Mouse (Mus musculus) forebrain, embryonic 15.5 days (tissue): ENCODE results near the gene Ccdc172. TPM values are rescaled to one million over a fixed set of nuclear protein-coding genes. Genes with fewer than 3 reads are reported as not detected.

Experiments used
- ATAC-seq: fragments of 200-750 bp; cut with Nextera tagmentation; replicated peaks from 2 replicates; pipeline ENCODE4 v1.8.0; 2017; ENCODE audit warnings: mild to moderate bottlenecking, moderate TSS enrichment, moderate library complexity
- H3K27ac ChIP-seq: fragments of 300-500 bp; sonication (generic); replicated peaks from 2 replicates; pipeline ENCODE4 v1.5.1; 2015; ENCODE audit warnings: mild to moderate bottlenecking, inconsistent platforms
- H3K27me3 ChIP-seq: fragments of 300-500 bp; sonication (generic); 2 replicates; pipeline ENCODE4 v1.6.1; 2015; ENCODE audit warnings: inconsistent platforms
- H3K36me3 ChIP-seq: fragments of 300-500 bp; sonication (generic); 2 replicates; pipeline ENCODE4 v1.6.1; 2015; ENCODE audit warnings: mild to moderate bottlenecking, inconsistent platforms
- H3K4me1 ChIP-seq: fragments of 300-500 bp; sonication (generic); 2 replicates; pipeline ENCODE4 v1.6.1; 2015; ENCODE audit warnings: inconsistent platforms
- H3K4me2 ChIP-seq: fragments of 300-500 bp; sonication (generic); replicated peaks from 2 replicates; pipeline ENCODE4 v1.6.1; 2015; ENCODE audit warnings: mild to moderate bottlenecking, inconsistent platforms
- H3K4me3 ChIP-seq: fragments of 300-500 bp; sonication (generic); 2 replicates; pipeline ENCODE4 v1.5.1; 2015; ENCODE audit warnings: mild to moderate bottlenecking, inconsistent platforms
- H3K9ac ChIP-seq: fragments of 300-500 bp; sonication (generic); replicated peaks from 2 replicates; pipeline ENCODE4 v1.6.1; 2015; ENCODE audit warnings: mild to moderate bottlenecking, inconsistent platforms
- H3K9me3 ChIP-seq: fragments of 300-500 bp; sonication (generic); 2 replicates; pipeline ENCODE4 v1.6.1; 2016; ENCODE audit warnings: inconsistent platforms
- WGBS: fragments of 180-500 bp; shearing (Covaris S2); methylation state at CpG from one replicate; pipeline ENCODE4 v1.1.7; 2015; ENCODE audit warnings: mixed read lengths; 5-methylcytosine and 5-hydroxymethylcytosine counted together
- polyA plus RNA-seq: library from polyadenylated mRNA; unstranded; fragments of >200 nt; fragmentation: Nextera tagmentation; extraction: Ambion mirVana; gene quantifications from 2 replicates; pipeline ENCODE4 v1.2.1, GENCODE M21; 2015

The Ccdc172 gene
- polyA plus RNA-seq, 1 experiment from 2014 or later = not detected

- no peak overlapping the region for H3K4me3 ChIP-seq
- H3K4me1 ChIP-seq = 0 out of 2 replicates have a peak, but pooled peaks cover 3% of the 10 kb centered on the region
- no peaks in the 10 kb centered on the region for H3K27me3 ChIP-seq
- WGBS = 88% methylated on average over 3 of the region's 3 CpGs
- no peaks in the 10 kb centered on the region for H3K36me3 ChIP-seq
- no peak overlapping the region for H3K9ac ChIP-seq
- no peak overlapping the region for H3K27ac ChIP-seq
- no peak for ATAC-seq
- H3K9me3 ChIP-seq = no peaks in the 10 kb centered on the region
- H3K4me2 ChIP-seq = no peak overlapping the region
Measured at GRCm38 (mm10) chr19:58573072-58573438, 61.3 kb downstream of the Ccdc172 start.

- Histone ChIP-seq H3K36me3 (no peaks in the 10 kb centered on the region), H3K27me3 (no peaks in the 10 kb centered on the region), H3K27ac (no peak overlapping the region), H3K4me1 (no peaks in the 10 kb centered on the region), H3K4me3 (no peak overlapping the region), H3K4me2 (no peak overlapping the region), H3K9me3 (no peaks in the 10 kb centered on the region), H3K9ac (no peak overlapping the region)
- 95% methylated on average over 7 of the region's 7 CpGs for WGBS
- no peak for ATAC-seq
Measured at GRCm38 (mm10) chr19:58582018-58582417, 70.2 kb downstream of the Ccdc172 start.

DNA sequence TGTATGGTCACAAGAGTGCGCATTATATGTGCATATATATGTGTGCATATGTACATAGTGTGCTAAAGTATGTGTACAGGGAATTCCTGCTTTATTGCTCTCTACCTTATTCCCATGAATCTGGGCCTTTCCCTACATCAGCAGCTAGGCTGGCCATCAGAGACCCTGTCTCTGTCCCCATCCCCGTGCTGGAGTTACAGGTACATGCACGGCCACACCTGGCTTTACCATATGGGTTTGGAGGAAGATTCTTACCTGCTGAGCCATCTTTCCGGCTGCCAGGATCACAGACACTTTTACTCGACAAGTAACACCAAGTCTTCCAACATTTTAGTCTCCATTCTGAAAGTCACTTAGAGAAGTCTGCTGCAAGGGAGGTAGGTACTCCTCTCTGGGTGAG lies 71.2 kb downstream of the Ccdc172 start:
- no peaks in the 10 kb centered on the region for H3K9me3 ChIP-seq
- WGBS = 94% methylated on average over 5 of the region's 5 CpGs

DNA sequence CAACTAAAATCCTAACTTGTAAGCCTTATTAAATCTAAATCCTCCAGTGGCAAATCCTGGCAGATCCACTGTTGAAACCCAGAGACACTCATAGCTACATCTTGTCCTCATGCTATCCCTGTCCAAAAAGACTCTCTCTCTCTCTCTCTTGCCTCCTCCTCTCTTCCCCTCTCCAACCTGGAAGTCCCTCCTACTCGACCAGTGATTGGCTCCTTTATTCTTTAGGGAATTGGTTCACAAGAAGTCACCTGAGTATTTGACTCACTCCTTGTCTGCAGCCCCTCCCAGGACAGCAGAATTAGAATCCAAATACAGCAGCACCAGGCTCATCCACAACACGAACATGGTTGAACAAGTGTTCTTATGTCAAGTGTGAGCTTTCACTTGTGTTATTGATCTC lies 74.3 kb downstream of the Ccdc172 start:
- no peaks in the 10 kb centered on the region for H3K27me3 ChIP-seq
- H3K4me1 ChIP-seq = 0 out of 2 replicates have a peak, but pooled peaks cover 3% of the 10 kb centered on the region
- H3K4me2 ChIP-seq = no peak overlapping the region
- ATAC-seq = no peak
- H3K9ac ChIP-seq = no peak overlapping the region
- no peaks in the 10 kb centered on the region for H3K9me3 ChIP-seq
- H3K4me3 ChIP-seq = no peak overlapping the region
- H3K27ac ChIP-seq = no peak overlapping the region
- WGBS = 79% methylated on average over 2 of the region's 2 CpGs
- H3K36me3 ChIP-seq = no peaks in the 10 kb centered on the region

More for the DNA sequence above, 71.2 kb downstream of the Ccdc172 start:
- H3K4me1 ChIP-seq = no peaks in the 10 kb centered on the region
- no peak overlapping the region for H3K9ac ChIP-seq
- H3K36me3 ChIP-seq = no peaks in the 10 kb centered on the region
- no peak overlapping the region for H3K4me2 ChIP-seq
- H3K27me3 ChIP-seq = no peaks in the 10 kb centered on the region
- no peak overlapping the region for H3K4me3 ChIP-seq
- H3K27ac ChIP-seq = no peak overlapping the region
- ATAC-seq = no peak

DNA sequence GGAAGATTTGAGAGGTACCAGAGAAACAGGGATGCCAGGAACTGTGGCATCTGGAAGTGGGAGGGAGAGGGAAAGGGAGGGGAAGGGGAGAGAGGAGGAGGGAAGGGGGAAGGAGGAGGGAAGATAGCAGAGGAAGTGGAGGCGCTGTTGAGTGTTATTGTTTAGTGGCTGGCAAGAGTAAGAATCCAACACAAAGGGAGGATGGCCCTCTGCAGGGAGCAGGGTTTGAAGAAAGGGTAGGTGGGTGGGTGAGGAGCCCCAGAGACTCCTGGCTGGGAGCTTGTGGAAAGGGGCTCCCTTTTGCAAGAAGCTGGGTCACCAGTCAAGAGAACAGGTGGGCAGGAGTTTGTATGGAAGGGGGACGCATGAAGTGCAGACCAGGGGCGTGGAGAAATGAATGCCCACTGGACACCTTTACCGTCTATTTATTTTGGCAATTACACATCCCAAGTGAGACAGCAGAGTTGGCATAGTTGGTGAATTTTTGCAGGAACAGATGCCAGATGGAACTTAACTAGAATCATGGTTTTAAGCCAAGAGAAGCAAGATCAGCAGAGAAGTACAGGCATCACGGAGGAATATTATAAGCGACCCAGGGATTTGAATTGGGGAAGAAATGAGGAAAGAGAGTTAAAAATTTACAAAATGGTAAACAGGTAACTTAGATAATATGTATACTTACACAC lies 78.6 kb downstream of the Ccdc172 start:
- WGBS = 50% methylated on average over 6 of the region's 6 CpGs
- H3K9me3 ChIP-seq = no peaks in the 10 kb centered on the region
- H3K4me3 ChIP-seq = no peak overlapping the region
- no peak overlapping the region for H3K9ac ChIP-seq
- 0 out of 2 replicates have a peak overlapping the region, but pooled peaks have one; percentile 15 for H3K27ac ChIP-seq
- no peaks in the 10 kb centered on the region for H3K36me3 ChIP-seq
- no peaks in the 10 kb centered on the region for H3K27me3 ChIP-seq
- no peak overlapping the region for H3K4me2 ChIP-seq
- no peak for ATAC-seq
- H3K4me1 ChIP-seq = 0 out of 2 replicates have a peak, but pooled peaks cover 3% of the 10 kb centered on the region

GRCm38 (mm10) chr19:58600381-58600780 lies 88.6 kb downstream of the Ccdc172 start:
- no peak overlapping the region for H3K4me2 ChIP-seq
- H3K9me3 ChIP-seq = no peaks in the 10 kb centered on the region
- no peaks in the 10 kb centered on the region for H3K27me3 ChIP-seq
- H3K4me3 ChIP-seq = no peak overlapping the region
- WGBS = 88% methylated on average over 5 of the region's 5 CpGs
- H3K36me3 ChIP-seq = no peaks in the 10 kb centered on the region
- H3K4me1 ChIP-seq = no peaks in the 10 kb centered on the region
- no peak overlapping the region for H3K9ac ChIP-seq
- ATAC-seq = no peak
- no peak overlapping the region for H3K27ac ChIP-seq

Other genes with a start within 250 kb of the Ccdc172 start
- 12.1 and 12.6 TPM in 2 replicates for gene Gfra1, start 56.1 kb upstream of the Ccdc172 start, polyA plus RNA-seq
- 0.33 and 0.49 TPM in 2 replicates for gene Pnlip, start 140.5 kb downstream of the Ccdc172 start, polyA plus RNA-seq
- gene Pnliprp1, start 216.9 kb downstream of the Ccdc172 start, polyA plus RNA-seq = 0.80 and 1.0 TPM in 2 replicates
- gene Pnliprp2, start 247.7 kb downstream of the Ccdc172 start, polyA plus RNA-seq = 0.48 and 0.50 TPM in 2 replicates